Mouse (Mus musculus): Measurements from ENCODE around the gene Mre11a. TPM values are rescaled to one million over a fixed set of nuclear protein-coding genes. Genes with fewer than 3 reads are reported as not detected.

Gene Mre11a
- total and polyA plus RNA-seq, 3 experiments, result 10.9 to 72.4 (median 44.7) TPM

DNA sequence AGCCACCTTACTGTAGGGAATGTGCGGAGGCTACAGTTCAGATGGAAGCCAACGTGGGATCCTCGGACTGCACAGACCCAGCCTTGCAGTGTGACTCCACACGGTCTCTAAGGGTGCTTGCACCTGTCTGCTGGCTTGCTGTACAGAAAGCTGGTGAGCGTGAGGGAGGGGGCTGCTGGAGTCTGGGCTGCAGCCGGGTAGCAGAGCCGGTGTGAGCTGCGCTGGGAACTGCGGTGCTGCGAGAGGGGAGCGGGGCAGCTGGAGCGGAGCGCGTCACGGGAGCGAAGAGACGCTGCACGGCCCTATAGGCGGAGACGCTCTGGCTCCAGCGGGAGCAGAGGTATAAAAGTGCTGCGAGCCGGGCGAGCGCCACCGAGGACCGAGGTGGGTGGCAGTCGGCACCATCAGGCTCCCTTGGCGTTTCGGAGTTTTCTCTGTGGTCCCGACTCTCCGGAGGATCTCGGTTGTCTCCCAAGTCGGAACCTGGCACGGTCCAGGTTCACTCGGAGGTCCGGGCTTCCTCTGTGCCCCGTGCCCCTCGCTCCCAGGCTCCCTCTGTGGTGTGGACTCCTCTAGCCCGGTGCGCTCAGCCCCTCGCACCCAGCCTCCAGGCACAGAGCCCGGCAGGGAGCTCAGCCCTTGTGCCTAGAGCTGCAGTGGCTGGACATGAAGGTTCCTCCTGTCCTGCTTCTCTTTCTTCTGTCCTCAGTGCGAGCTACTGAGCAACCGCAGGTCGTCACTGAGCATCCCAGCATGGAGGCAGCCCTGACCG, 75.6 kb downstream of the Mre11a start, which contains the start of gene Gpr83:
Gpr83 (plus strand) TSS at position 343 of the 772 bp plus-strand sequence.
- no peak within 1 kb of the TSS for H3K4me3 ChIP-seq (ENCODE audit: low read depth, low read length)
- no peaks in the 10 kb centered on the region for H3K9me3 ChIP-seq (replicated peaks)
- no peak for TF ChIP-seq CTCF (IDR thresholded peaks at IDR 0.05; ENCODE audit: low read depth, low read length)
- no peak for TF ChIP-seq POLR2AphosphoS5 (IDR thresholded peaks at IDR 0.05; ENCODE audit: insufficient replicate concordance, low read depth, low read length)
- TF ChIP-seq GATA1 (IDR thresholded peaks at IDR 0.05; ENCODE audit: borderline replicate concordance, low read length), result no peak
- no peak for TF ChIP-seq TAL1 (conservative IDR thresholded peaks at IDR 0.05; ENCODE audit: low read depth, low read length)
- TF ChIP-seq GATA2 (IDR thresholded peaks at IDR 0.05; ENCODE audit: borderline replicate concordance, low read depth, low read length), result no peak
- ATAC-seq (ENCODE audit: extremely low read depth, insufficient number of reproducible peaks, low FRiP score, poor library complexity, severe bottlenecking), result no peak
- H3K36me3 ChIP-seq (replicated peaks), result no peaks in the 10 kb centered on the region
- H3K4me1 ChIP-seq (ENCODE audit: insufficient read depth, low read depth, low read length), result no peaks in the 10 kb centered on the region
- no peak for DNase-seq (ENCODE audit: low spot score)
- H3K27me3 ChIP-seq (ENCODE audit: insufficient read depth, low read length), result peaks cover 17% of the 10 kb centered on the region; the same call in 1 of the 2 replicates

DNA sequence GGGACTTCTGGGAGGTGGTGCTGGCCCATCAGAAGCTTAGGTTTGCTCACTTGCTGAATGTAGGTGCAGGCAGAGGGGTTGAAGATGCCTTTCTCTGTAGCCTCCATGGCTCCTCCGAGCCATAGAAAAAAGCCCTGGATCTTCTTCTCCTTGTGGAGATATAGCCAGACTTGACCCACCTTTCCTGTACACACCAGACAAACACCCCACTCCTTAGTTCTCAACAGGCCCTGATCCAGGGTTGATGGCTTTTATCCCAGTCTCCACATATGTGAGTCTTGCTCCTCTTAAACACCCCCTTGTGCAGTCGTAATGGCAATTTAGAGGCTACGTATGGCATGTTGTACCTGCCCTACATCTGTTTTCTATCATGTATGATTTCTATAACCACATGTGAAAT, 78.7 kb downstream of the Mre11a start:
- Histone ChIP-seq H3K4me3 (ENCODE audit: low read depth, low read length) (no peak overlapping the region), H3K36me3 (replicated peaks) (no peaks in the 10 kb centered on the region), H3K4me1 (ENCODE audit: insufficient read depth, low read depth, low read length) (no peaks in the 10 kb centered on the region), H3K27me3 (ENCODE audit: insufficient read depth, low read length) (peaks cover 19% of the 10 kb centered on the region; the same call in 1 of the 2 replicates), H3K9me3 (replicated peaks) (no peaks in the 10 kb centered on the region)
- ATAC-seq (ENCODE audit: extremely low read depth, insufficient number of reproducible peaks, low FRiP score, poor library complexity, severe bottlenecking) (no peak), DNase-seq (ENCODE audit: low spot score) (no peak)
- no peak for TF ChIP-seq GATA2 (IDR thresholded peaks at IDR 0.05; ENCODE audit: borderline replicate concordance, low read depth, low read length)
- no peak for TF ChIP-seq CTCF (IDR thresholded peaks at IDR 0.05; ENCODE audit: low read depth, low read length)
- TF ChIP-seq GATA1 (IDR thresholded peaks at IDR 0.05; ENCODE audit: borderline replicate concordance, low read length), result no peak
- TF ChIP-seq TAL1 (conservative IDR thresholded peaks at IDR 0.05; ENCODE audit: low read depth, low read length), result no peak
- TF ChIP-seq POLR2AphosphoS5 (IDR thresholded peaks at IDR 0.05; ENCODE audit: insufficient replicate concordance, low read depth, low read length), result no peak

DNA sequence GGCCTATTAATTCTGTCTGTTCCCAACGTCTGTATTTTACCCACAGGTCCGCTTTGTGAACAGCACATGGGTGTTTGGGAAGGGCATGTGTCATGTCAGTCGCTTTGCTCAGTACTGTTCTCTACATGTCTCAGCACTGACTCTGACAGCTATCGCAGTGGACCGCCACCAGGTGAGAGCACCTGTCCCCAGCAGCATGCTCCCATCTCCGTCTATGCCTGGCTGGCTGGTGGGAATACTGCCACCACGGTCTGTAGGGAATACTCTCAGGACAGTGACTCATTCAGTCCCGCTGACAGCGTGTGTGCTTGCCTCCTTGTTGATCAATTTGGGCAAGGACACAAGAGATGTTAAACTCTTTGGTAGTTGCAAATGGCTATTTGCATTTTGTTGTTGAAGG, 80.3 kb downstream of the Mre11a start:
- no peak for ATAC-seq (ENCODE audit: extremely low read depth, insufficient number of reproducible peaks, low FRiP score, poor library complexity, severe bottlenecking)
- TF ChIP-seq GATA2 (IDR thresholded peaks at IDR 0.05; ENCODE audit: borderline replicate concordance, low read depth, low read length) (no peak), POLR2AphosphoS5 (IDR thresholded peaks at IDR 0.05; ENCODE audit: insufficient replicate concordance, low read depth, low read length) (no peak), CTCF (IDR thresholded peaks at IDR 0.05; ENCODE audit: low read depth, low read length) (no peak), GATA1 (IDR thresholded peaks at IDR 0.05; ENCODE audit: borderline replicate concordance, low read length) (no peak), TAL1 (conservative IDR thresholded peaks at IDR 0.05; ENCODE audit: low read depth, low read length) (no peak)
- Histone ChIP-seq H3K27me3 (ENCODE audit: insufficient read depth, low read length) (peaks cover 13% of the 10 kb centered on the region; the same call in 1 of the 2 replicates), H3K4me1 (ENCODE audit: insufficient read depth, low read depth, low read length) (no peaks in the 10 kb centered on the region), H3K4me3 (ENCODE audit: low read depth, low read length) (no peak overlapping the region), H3K9me3 (replicated peaks) (no peaks in the 10 kb centered on the region), H3K36me3 (replicated peaks) (no peaks in the 10 kb centered on the region)
- DNase-seq (ENCODE audit: low spot score), result no peak

DNA sequence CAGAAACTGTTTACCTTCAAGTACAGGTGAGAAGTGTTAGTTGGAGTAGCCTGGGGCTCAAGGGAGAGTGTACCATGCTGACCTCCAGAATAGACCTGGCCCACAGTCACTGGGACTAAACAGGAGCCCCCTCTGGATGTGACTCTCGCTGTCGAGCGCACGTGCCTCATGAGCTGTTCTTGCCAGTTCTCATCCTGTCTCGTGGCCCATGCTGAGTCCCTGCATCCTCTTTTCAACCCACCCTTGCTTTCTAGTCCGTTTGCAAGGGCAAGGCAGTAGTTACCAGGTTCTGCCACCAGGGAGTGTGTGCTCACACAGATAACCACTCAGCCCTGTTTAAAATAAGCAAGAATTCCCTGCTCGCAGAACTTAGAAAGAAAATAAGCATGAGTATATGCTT, 82.5 kb downstream of the Mre11a start:
- ATAC-seq (ENCODE audit: extremely low read depth, insufficient number of reproducible peaks, low FRiP score, poor library complexity, severe bottlenecking), result no peak
- Histone ChIP-seq H3K9me3 (replicated peaks) (no peaks in the 10 kb centered on the region), H3K36me3 (replicated peaks) (no peaks in the 10 kb centered on the region), H3K27me3 (ENCODE audit: insufficient read depth, low read length) (peaks cover 9% of the 10 kb centered on the region), H3K4me1 (ENCODE audit: insufficient read depth, low read depth, low read length) (no peaks in the 10 kb centered on the region), H3K4me3 (ENCODE audit: low read depth, low read length) (no peak overlapping the region)
- TF ChIP-seq TAL1 (conservative IDR thresholded peaks at IDR 0.05; ENCODE audit: low read depth, low read length), result no peak
- TF ChIP-seq GATA1 (IDR thresholded peaks at IDR 0.05; ENCODE audit: borderline replicate concordance, low read length), result no peak
- TF ChIP-seq POLR2AphosphoS5 (IDR thresholded peaks at IDR 0.05; ENCODE audit: insufficient replicate concordance, low read depth, low read length), result no peak
- TF ChIP-seq GATA2 (IDR thresholded peaks at IDR 0.05; ENCODE audit: borderline replicate concordance, low read depth, low read length), result no peak
- no peak for TF ChIP-seq CTCF (IDR thresholded peaks at IDR 0.05; ENCODE audit: low read depth, low read length)
- no peak for DNase-seq (ENCODE audit: low spot score)

DNA sequence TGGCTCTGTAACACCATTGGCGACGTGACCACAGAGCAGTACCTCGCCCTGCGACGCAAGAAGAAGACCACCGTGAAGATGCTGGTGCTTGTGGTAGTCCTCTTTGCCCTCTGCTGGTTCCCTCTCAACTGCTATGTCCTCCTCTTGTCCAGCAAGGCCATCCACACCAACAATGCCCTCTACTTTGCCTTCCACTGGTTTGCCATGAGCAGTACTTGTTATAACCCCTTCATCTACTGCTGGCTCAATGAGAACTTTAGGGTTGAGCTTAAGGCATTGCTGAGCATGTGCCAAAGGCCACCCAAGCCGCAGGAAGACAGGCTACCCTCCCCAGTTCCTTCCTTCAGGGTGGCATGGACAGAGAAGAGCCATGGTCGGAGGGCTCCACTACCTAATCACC, 83.9 kb downstream of the Mre11a start:
- TF ChIP-seq POLR2AphosphoS5 (IDR thresholded peaks at IDR 0.05; ENCODE audit: insufficient replicate concordance, low read depth, low read length) (no peak), CTCF (IDR thresholded peaks at IDR 0.05; ENCODE audit: low read depth, low read length) (no peak), GATA1 (IDR thresholded peaks at IDR 0.05; ENCODE audit: borderline replicate concordance, low read length) (no peak), TAL1 (conservative IDR thresholded peaks at IDR 0.05; ENCODE audit: low read depth, low read length) (no peak), GATA2 (IDR thresholded peaks at IDR 0.05; ENCODE audit: borderline replicate concordance, low read depth, low read length) (no peak)
- Histone ChIP-seq H3K36me3 (replicated peaks) (no peaks in the 10 kb centered on the region), H3K27me3 (ENCODE audit: insufficient read depth, low read length) (peaks cover 9% of the 10 kb centered on the region), H3K4me3 (ENCODE audit: low read depth, low read length) (no peak overlapping the region), H3K9me3 (replicated peaks) (no peaks in the 10 kb centered on the region), H3K4me1 (ENCODE audit: insufficient read depth, low read depth, low read length) (no peaks in the 10 kb centered on the region)
- DNase-seq (ENCODE audit: low spot score), result no peak
- no peak for ATAC-seq (ENCODE audit: extremely low read depth, insufficient number of reproducible peaks, low FRiP score, poor library complexity, severe bottlenecking)

DNA sequence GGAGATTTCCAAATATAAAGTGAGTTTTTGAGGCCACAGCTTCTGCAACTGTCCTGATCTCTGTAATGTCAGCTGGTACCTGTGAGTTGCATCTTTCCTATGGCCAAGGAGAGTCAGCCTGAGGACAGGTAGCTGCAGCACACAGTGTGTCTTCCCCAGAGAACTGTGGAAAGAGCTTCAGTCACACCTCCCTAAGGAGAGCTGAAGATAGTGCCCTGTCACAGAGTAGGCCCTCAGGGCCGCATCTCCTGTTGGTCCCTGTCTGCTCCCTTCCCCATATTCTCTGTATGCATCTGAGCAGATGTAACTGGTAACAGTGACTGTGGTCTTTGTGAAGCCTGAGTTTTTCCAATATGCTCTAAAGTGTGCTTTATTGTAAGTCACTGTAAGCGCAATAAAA, 85.9 kb downstream of the Mre11a start:
- no peak for ATAC-seq (ENCODE audit: extremely low read depth, insufficient number of reproducible peaks, low FRiP score, poor library complexity, severe bottlenecking)
- Histone ChIP-seq H3K9me3 (replicated peaks) (no peaks in the 10 kb centered on the region), H3K27me3 (ENCODE audit: insufficient read depth, low read length) (peaks cover 9% of the 10 kb centered on the region), H3K4me3 (ENCODE audit: low read depth, low read length) (no peak overlapping the region), H3K4me1 (ENCODE audit: insufficient read depth, low read depth, low read length) (no peaks in the 10 kb centered on the region), H3K36me3 (replicated peaks) (no peaks in the 10 kb centered on the region)
- DNase-seq (ENCODE audit: low spot score), result no peak
- no peak for TF ChIP-seq CTCF (IDR thresholded peaks at IDR 0.05; ENCODE audit: low read depth, low read length)
- no peak for TF ChIP-seq GATA1 (IDR thresholded peaks at IDR 0.05; ENCODE audit: borderline replicate concordance, low read length)
- TF ChIP-seq POLR2AphosphoS5 (IDR thresholded peaks at IDR 0.05; ENCODE audit: insufficient replicate concordance, low read depth, low read length), result no peak
